Mouse (Mus musculus): ENCODE results near the gene Ppp2r5c.

The Ppp2r5c gene

GRCm38 (mm10) chr12:110555536-110556240 lies 108.8 kb downstream of the Ppp2r5c start:
- no peak for DNase-seq (ENCODE audit: low spot score in 2 of 2)

DNA sequence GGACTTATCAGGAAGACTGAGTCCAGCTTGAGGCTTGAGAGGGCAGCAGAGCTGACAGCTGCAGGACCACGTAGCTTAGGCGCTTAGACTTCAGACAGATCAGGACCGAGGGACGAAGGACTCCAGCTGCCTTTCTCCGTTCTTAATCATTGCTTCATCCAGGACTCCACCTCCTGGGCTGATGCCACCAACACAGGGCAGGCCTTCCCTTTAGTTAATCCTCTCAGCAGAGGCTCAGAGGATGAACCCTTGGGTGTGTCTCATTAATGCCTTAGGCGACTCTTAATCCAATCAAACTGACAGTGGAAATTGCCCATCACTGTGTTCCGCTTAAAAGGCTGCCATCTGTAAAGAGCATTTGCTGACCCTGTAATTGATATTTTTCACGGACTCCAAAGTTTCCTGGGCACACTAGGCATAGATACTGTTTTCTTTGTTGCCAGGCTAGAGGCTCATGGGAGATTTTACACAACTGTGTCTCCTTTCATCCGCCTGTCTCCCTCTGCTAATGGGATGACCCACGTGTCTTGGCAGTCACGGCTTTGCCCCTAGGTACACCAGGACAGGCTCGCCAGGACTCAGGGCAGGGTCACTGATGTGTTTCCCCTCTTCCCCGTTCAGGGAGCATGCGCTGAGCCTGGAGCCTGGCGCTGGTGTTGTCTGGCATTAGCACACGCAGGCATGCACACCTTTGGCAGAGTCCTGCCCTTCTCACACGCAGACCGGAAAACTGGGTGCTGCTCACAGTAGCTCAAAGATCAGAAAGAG lies 110.1 kb downstream of the Ppp2r5c start:
- DNase-seq (ENCODE audit: low spot score in 2 of 2): no peak

GRCm38 (mm10) chr12:110558175-110558574 lies 111.3 kb downstream of the Ppp2r5c start:
- no peak for DNase-seq (ENCODE audit: low spot score in 2 of 2)

DNA sequence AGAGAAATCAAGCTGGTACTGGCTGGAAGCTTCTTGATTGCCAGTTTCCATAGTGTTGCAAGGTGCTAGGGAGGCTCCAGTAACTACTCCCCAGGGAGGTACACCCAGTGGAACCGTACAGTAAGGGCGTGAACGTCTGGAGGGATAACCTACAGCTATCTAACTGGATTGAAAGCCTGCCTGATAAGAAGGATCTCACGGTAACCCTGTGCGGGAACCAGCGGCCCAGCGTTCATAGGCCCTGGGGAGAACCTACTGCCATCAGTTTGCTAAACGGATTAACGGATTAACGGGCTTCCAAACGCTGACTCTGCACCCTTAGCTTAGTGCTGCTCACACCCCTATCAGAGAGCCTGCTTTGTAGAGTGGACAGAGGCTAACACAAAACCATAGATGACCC lies 116.5 kb downstream of the Ppp2r5c start:
- DNase-seq (ENCODE audit: low spot score in 2 of 2): no peak

DNA sequence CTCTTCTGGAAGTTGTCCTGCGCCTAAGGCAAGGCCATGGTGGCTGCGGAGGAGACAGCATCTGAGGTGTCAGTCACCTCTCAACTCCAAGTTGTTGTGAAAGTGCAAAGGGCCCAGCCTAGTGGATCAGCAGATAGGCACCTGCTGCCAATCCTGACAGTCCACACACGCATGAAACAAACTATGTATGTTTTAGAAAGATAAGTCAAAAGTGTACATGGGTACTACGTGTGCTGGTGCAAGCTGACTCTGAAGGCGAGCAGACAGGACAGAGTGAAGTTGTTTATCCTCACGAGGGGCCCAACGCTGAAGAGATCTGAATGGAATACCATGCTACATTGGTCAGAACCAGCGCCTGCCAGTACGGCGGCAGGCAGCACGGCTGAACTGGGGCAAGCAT lies 117.9 kb downstream of the Ppp2r5c start:
- no peak for DNase-seq (ENCODE audit: low spot score in 2 of 2)

DNA sequence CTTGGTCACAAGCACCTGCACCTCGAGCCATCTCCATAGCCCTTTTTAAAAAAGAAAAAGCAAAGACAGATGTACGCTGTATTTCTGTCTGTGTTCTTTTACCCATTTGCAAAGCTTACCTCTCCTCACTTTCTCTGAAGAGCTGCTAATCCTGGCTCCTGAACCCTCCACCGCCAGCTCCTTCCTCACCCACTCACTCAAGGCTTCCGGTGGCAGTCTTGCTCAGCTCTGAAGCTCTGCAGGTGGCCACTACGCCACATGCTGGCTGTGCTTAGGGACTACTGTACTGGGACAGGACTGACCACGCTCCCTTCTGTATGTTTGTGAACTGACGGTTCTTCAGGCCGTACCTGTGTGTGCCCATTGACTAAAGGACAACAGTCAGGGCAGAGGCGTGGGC lies 119.4 kb downstream of the Ppp2r5c start:
- DNase-seq (ENCODE audit: low spot score in 2 of 2): no peak

DNA sequence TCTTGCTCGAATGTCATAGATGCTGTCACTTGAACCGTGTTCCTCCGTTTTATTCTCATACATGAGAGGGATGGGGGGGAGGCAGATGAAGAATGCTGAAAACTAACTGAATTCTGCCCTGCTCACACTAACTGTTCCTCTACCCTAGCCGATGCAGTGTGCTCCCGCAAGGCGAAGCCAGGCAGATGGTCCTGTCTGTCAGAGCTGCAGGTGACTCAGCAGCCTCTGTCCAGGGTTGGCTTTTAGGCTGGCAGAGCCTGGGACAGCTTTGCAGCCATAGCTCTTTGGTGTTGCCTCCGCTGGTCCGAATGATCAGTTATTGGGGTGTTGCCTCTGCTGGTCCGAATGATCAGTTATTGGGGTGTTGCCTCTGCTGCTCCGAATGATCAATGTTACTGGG lies 124.1 kb downstream of the Ppp2r5c start:
- DNase-seq (ENCODE audit: low spot score in 2 of 2): no peak

GRCm38 (mm10) chr12:110572351-110572750 lies 125.4 kb downstream of the Ppp2r5c start:
- DNase-seq (ENCODE audit: low spot score in 2 of 2): no peak

GRCm38 (mm10) chr12:110573635-110574034 lies 126.7 kb downstream of the Ppp2r5c start:
- no peak for DNase-seq (ENCODE audit: low spot score in 2 of 2)

GRCm38 (mm10) chr12:110575926-110576325 lies 129.0 kb downstream of the Ppp2r5c start:
- DNase-seq (ENCODE audit: low spot score in 2 of 2): no peak

- no peak for DNase-seq (ENCODE audit: low spot score in 2 of 2)
These were observed 131.4 kb downstream of the Ppp2r5c start for GRCm38 (mm10) chr12:110578333-110578732.

GRCm38 (mm10) chr12:110588622-110589021 lies 141.7 kb downstream of the Ppp2r5c start:
- no peak for DNase-seq (ENCODE audit: low spot score in 2 of 2)

GRCm38 (mm10) chr12:110590804-110591259 lies 143.9 kb downstream of the Ppp2r5c start:
- no peak for DNase-seq (ENCODE audit: low spot score in 2 of 2)

DNA sequence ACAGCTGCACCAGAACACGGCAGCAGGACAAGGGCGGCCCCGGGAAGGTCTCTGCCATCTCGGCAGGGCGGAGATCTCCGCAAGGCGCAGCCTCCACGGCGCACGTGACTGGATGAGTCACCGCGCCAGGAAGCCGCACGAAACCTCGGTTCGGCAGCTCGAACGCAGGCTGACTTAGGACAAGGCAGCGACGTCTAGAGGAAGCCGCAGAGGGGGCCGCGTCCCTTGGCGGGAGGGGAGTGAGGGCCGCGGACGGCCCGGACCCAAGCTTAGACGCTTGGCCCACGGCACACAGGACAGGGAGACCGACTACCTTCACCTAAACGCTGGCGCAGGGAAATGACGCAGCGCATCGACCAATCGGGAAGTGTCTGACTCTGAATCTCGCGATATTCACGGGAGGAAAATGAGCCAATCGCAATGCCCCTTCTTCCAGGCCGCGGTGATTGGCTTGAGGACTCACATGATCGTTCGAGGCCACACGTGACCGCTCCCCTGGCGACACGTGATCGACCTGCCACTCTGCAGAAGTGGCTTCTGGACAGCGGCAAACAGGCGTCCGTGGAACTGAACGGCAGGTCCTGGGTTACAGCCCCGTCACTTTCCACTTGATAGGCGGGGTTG lies 144.5 kb downstream of the Ppp2r5c start:
- peak; percentile 86 to 94 for DNase-seq (ENCODE audit: low spot score in 2 of 2)

DNA sequence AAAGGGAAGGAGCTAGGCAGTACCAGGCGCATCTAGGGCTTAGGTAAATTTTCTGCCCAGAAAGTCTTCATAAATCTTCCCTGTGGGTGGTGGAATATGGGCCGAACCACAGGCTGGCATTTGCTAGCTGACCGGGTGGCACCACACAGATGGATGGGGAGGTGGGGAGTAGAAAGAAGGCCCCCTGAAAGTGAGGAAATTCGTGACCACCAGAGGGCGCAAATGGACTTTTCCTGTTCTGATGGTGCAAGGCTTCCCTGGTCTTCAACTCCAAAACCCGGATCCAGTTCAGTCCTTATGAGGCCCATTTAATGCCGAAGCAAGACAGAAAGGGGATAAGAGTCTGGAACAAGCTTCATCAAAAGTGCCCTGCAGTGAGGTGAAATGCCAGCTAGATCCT lies 151.6 kb downstream of the Ppp2r5c start:
- DNase-seq (ENCODE audit: low spot score in 2 of 2): peak; percentile 28 to 65

GRCm38 (mm10) chr12:110599791-110600190 lies 152.9 kb downstream of the Ppp2r5c start:
- no peak for DNase-seq (ENCODE audit: low spot score in 2 of 2)

GRCm38 (mm10) chr12:110600225-110600991 lies 153.5 kb downstream of the Ppp2r5c start:
- no peak for DNase-seq (ENCODE audit: low spot score in 2 of 2)

DNA sequence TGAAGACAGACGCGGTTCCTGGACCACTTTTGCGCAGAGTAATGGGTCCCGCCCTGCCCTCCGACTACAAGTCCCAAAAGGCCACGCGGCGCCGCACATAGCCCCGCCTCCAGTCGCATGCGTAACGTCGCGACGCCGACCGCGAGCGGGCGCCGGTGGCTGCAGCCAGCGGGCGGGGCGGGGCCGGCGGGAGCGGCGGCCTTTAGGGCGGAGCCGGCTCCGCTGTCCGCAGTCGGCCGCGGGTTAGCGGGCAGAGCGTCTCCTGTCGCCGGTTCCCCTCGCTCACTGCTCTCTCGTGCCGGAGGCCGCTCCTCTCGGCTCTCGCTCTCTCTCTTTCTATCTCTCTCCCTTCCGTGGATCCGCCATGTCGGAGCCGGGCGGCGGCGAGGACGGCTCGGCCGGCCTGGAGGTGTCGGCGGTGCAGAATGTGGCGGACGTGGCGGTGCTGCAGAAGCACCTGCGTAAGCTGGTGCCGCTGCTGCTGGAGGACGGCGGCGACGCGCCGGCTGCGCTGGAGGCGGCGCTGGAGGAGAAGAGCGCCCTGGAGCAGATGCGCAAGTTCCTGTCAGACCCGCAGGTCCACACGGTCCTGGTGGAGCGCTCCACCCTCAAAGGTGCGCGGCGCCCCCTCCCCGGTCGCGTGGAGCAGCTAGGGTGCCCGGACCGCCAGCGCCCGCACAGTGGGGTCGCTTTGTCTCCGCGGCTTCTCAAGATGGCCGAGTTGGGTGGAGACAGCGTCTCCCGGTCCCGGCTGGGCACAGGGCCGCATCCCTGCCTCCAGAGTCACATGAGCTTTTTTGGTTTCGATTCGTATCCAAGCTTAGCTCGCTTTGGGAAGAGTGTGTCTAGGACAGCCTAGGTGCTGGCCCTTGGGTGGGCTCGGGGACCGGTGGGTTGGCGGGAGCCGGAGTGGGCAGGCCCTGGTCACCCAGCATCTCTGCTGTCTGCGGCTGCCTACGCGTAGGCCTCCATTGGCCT lies 154.6 kb downstream of the Ppp2r5c start, which contains the start of gene Dync1h1:
Gene Dync1h1 (plus strand): TSS at position 212 of the 978 bp plus-strand sequence.
- peak; percentile 88 to 96 for DNase-seq (ENCODE audit: low spot score in 2 of 2)

GRCm38 (mm10) chr12:110606161-110606560 lies 159.2 kb downstream of the Ppp2r5c start:
- DNase-seq (ENCODE audit: low spot score in 2 of 2): no peak

DNA sequence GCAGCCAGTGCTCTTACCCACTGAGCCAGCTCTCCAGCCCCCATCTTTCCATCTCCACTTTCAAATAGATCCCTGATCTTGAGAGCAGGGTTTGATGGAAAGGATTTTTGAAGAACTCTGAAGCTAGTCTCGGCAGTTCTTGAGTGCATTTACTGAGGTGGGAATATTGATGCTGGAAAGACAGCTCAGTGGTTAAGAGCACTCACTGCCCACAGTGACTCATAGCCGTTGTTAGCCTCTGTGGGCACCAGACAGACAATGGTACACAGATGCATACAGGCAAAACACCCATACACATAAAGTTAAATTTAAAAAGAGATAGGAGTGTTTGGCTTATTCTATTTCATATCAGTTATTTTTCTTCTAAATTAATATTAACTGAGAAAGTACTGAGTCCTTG lies 159.8 kb downstream of the Ppp2r5c start:
- DNase-seq (ENCODE audit: low spot score in 2 of 2): no peak

All from spleen, postnatal 14 days (tissue).